Mouse (Mus musculus) kidney, adult 9 months (tissue): ENCODE data around the gene Zfp583.

Experiments
- DNase-seq: peaks from one replicate; pipeline ENCODE4 v3.0.0; 2022

The Zfp583 gene

DNA sequence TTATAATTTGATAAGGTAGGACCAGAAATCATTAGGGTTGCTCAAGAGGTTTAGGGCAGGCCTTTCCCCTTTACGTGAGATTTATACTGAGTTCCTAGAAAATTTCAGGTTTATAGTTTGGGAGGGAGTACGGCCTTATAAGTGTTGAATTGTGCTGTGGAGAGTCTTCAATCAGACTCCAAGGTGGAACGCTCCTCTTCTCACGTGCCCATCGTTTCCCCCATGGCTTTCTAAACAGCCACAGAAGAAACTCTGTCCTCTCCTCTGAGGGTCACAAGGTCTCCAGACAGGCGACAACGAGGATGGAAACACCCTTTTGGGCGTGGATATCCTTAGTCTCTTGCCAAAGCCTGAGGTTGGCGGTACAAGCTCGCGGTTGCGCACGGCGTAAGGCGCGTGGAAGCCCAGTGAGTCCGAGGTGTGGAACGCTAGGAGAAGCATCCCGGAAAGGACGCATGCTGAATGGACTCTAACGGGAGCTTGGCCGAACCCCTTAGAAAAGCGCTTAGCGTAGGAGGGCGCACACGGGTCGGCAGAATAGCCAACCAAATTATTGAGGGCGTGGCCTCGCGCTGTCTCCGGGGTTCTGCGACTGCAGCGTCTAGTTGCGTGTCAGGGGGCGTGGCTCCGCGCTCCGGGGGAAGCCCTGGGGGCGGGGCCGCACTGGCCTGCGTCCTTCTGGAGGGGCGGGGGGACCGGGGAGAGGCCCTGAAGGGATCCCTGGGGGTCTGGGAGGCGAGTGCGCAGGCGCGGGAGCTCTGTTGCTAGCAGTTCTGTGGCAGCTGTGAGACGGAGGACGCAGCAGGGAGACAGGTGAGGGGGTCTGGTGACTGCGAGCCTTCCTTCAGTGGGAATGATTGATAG is 45.0 kb downstream of the Zfp583 start, which contains the start of gene Zfp667:
Zfp667 (plus strand) TSS at position 738 of the 864 bp plus-strand sequence.
- DNase-seq = peak; percentile 95

DNA sequence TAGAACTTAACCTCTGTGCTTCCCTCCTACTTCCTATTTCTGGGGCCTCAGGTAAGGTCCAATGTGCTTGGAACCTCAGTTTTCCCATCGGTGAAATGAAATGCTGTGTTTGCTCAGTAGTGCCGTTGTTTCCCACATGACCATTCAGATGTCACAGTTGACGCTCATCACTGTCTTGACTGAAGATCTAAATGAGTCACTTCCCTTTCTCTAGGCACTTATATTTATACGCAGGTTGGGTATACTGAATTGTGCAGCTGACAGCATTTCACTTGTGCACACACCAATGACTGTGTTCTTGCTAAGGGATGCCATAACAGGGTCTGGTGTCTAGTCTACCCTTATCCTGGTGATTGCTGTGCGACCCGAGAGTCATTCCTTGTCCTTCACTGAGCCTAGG is 45.7 kb downstream of the Zfp583 start:
- DNase-seq = no peak

DNA sequence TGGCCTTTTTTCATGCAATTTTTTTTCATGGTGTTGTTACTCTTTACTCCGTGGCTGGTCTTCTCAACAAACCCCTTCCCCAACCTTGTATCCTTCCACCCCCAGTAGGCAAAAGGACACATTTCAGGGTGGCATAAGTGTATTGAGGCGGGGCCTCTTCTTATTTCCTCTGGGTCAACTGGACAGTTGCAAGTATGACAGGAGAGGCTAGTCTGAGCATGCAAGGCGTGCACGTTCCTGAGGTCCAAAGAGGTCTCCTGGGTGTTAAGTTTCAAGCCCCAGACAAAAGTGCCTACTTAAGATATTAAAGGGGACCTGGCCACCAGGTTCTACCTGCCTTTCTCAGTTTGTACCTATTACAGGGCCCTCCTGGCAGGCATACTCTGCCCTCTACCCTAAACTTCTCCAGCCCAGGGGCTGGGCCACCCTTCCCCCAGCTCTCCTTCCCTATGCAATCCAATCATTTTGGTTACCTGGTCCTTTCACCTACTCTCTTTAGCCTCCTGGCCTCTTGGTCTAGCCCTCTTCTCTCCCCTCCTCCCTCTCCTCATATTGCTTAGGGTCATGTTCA is 46.6 kb downstream of the Zfp583 start:
- peak; percentile 7 for DNase-seq

DNA sequence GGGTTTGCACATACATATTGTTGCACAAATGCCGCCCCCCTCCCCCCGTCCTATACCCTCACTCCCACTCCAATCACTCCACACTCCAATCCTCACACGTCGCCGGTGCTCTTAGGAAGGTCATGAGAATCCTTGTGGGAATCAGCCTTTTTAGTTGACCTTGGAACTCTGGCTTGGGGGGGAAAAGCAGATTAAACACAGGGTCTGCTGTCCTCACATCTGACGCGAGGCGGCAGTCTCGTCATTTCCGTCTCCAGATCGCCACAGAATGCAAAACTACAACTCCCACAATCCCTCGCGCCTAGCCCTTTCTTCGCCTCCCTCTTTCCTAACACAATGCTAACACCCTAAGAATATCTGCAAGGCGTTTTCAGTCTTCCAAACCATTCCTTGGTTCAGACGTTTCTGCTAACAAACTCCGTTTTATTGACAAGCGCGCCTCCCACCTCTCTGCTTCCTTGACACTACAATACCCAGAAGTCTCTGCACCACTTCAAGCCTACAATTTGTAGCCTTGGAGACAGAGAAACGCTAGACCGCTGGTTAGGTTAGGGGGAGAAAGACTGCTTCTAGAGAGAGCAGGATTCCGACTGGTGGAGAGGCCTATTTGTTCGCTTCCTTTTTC is 47.5 kb downstream of the Zfp583 start:
- DNase-seq = peak; percentile 87

DNA sequence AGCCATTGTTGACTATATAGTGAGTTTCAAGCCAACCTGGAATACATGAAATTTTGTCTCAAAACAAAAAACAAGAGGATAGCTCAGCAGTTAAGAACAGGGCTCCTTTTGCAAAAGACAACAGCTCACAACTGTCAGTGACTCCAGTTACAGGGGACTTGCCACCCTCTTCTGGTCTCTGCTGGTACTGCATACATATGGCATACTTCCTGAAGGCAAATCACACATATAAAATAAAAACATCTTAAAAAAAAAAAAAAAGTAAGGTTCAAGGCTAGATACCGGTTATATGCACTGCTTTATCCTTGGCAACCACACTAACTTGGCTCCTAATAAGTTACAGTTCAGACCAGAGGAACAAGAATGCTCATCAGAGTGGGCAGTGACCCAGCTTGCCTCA is 48.3 kb downstream of the Zfp583 start:
- peak; percentile 84 for DNase-seq

DNA sequence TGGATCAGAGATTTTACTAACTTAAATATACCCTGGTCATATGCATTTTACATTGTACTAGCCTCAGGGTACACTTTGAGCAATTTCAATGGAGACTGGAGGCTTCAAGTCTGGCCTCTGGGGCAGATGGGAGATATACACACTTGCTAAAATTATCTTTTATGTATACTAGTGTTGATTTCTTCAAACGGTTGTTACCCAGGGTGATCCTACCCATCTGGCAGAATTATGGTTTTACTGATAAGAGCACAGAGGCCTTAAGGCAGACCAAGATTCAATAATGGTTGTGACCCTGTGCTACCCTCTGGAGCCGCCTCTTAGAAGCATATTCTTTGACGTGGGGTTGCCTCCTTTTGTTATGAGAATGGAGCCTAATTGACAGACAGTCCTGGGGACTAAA is 53.2 kb downstream of the Zfp583 start:
- no peak for DNase-seq

DNA sequence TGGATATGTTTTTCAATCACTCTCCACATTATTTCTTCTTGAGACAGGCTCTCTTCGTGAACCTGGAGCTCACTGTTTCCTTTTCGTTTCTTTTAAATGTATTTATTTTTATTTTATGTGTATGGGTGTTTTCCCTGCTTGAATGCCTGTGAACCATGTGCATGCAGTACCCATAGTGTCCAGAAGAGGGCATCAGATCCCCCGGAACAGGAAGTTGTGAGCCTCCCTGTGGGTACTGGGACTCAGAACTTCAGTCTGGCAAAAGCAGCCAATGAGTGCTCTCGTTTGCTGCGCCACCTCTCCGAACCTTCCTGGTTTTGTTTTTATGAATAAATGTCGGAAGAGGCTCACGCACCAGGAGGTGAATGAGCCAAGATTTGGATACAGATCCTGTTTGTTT is 65.4 kb downstream of the Zfp583 start:
- peak; percentile 35 for DNase-seq
